Mouse (Mus musculus): ENCODE measurements at regions not wholly inside any gene's neighbourhood (a gene's known extent, or its start where the extent isn't known, plus 50 kb on each side); places are given as distances from the start of the nearest gene placed in this dataset.

DNA sequence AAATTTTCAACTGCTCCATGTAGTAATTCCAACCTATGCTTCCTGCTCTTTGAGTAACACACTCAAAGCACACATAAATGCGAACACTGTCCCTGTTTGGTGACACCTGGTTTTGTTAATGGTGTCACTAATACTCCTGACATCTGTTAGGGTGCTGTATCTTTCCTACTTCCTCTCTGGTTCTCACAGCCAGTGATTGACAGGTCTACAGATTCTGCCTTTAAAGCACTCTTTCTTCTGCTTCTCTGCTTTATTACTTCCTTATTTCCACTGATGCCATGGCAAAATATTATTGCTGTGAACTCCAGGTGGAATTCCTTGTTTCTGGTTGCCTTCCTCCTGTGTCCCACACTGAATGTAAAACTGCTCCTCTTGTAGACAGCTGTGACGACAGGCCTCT lies 63.5 kb upstream of the Pam start:
- TF ChIP-seq POLR2A (IDR thresholded peaks at IDR 0.05; ENCODE audit: insufficient read length, low read depth) (no peak), POLR2AphosphoS2 (IDR thresholded peaks at IDR 0.05; ENCODE audit: insufficient read length, low read depth) (no peak), MAX (IDR thresholded peaks at IDR 0.05; ENCODE audit: low read depth) (no peak), CEBPB (IDR thresholded peaks at IDR 0.05; ENCODE audit: insufficient read depth, poor library complexity, severe bottlenecking) (no peak), USF1 (IDR thresholded peaks at IDR 0.05; ENCODE audit: low read depth) (no peak), SRF (IDR thresholded peaks at IDR 0.05; ENCODE audit: control insufficient read depth, insufficient read length, low read depth) (no peak), MYOD1 (IDR thresholded peaks at IDR 0.05; ENCODE audit: control insufficient read depth in 1 of 3, insufficient read length in 2 of 3, low read depth in 2 of 3) (no peak), MYOG (IDR thresholded peaks at IDR 0.05; ENCODE audit: control insufficient read depth in 1 of 3, insufficient read depth in 1 of 3, insufficient read length in 2 of 3, low read depth in 2 of 3) (no peak)
